Mouse (Mus musculus) embryonic facial prominence, embryonic 14.5 days (tissue): Measurements from ENCODE around the gene Ahsg. TPM values are rescaled to one million over a fixed set of nuclear protein-coding genes. Genes with fewer than 3 reads are reported as not detected.

Experiments
- ATAC-seq: fragments of 200-750 bp; cut with Nextera tagmentation; 2 replicates; pipeline ENCODE4 v1.8.0; 2017; ENCODE audit warnings: low read depth, moderate number of reproducible peaks, moderate TSS enrichment
- DNase-seq: peaks from one replicate; pipeline ENCODE4 v3.0.0-alpha.2; 2015; ENCODE audit warnings: low spot score
- H3K27ac ChIP-seq: fragments of 300-500 bp; sonication (generic); replicated peaks from 2 replicates; pipeline ENCODE4 v1.5.1; 2014; ENCODE audit warnings: low read depth, mild to moderate bottlenecking, low read length, moderate library complexity
- H3K27me3 ChIP-seq: fragments of 300-500 bp; sonication (generic); replicated peaks from 2 replicates; pipeline ENCODE4 v1.6.1; 2014; ENCODE audit warnings: low read length; ENCODE audit not compliant: control insufficient read depth, insufficient read depth
- H3K36me3 ChIP-seq: fragments of 300-500 bp; sonication (generic); 2 replicates; pipeline ENCODE4 v1.6.1; 2014; ENCODE audit warnings: low read length, mixed read lengths; ENCODE audit not compliant: control insufficient read depth, insufficient read depth
- H3K4me1 ChIP-seq: fragments of 300-500 bp; sonication (generic); 2 replicates; pipeline ENCODE4 v1.6.1; 2014; ENCODE audit warnings: antibody characterized with exemption, low read length; ENCODE audit not compliant: control insufficient read depth, insufficient read depth
- H3K4me2 ChIP-seq: fragments of 300-500 bp; sonication (generic); 2 replicates; pipeline ENCODE4 v1.6.1; 2014; ENCODE audit warnings: low read depth, mild to moderate bottlenecking, low read length, moderate library complexity, mixed read lengths
- H3K4me3 ChIP-seq: fragments of 300-500 bp; sonication (generic); 2 replicates; pipeline ENCODE4 v1.5.1; 2014; ENCODE audit warnings: low read depth, mild to moderate bottlenecking, low read length
- H3K9ac ChIP-seq: fragments of 300-500 bp; sonication (generic); 2 replicates; pipeline ENCODE4 v1.6.1; 2014; ENCODE audit warnings: low read depth, mild to moderate bottlenecking, low read length, moderate library complexity, mixed read lengths
- H3K9me3 ChIP-seq: fragments of 300-500 bp; sonication (generic); 2 replicates; pipeline ENCODE4 v1.6.1; 2016; ENCODE audit warnings: low read length; ENCODE audit not compliant: control insufficient read depth
- WGBS: fragments of 180-500 bp; shearing (Covaris S2); extraction: QIAGEN DNeasy Blood & Tissue Kit; methylation state at CpG from one replicate; pipeline ENCODE4 v1.1.7; 2014; 5-methylcytosine and 5-hydroxymethylcytosine counted together
- polyA plus RNA-seq: library from polyadenylated mRNA; unstranded; fragments of >200 nt; fragmentation: Nextera tagmentation; extraction: Ambion mirVana; gene quantifications from 2 replicates; pipeline ENCODE4 v1.2.1, GENCODE M21; 2014

Ahsg gene
- polyA plus RNA-seq, 1 experiment from 2014 or later, result not detected

- ATAC-seq, result peak; percentile 72; the same call in 1 of the 2 replicates
- 2% methylated on average over 6 of the region's 6 CpGs for WGBS
- no peaks in the 10 kb centered on the region for H3K36me3 ChIP-seq
- H3K4me2 ChIP-seq, result no peak overlapping the region
- DNase-seq, result peak; percentile 88
- no peak overlapping the region for H3K4me3 ChIP-seq
- no peak overlapping the region for H3K9ac ChIP-seq
- no peak overlapping the region for H3K27ac ChIP-seq
- H3K4me1 ChIP-seq, result peaks cover 9% of the 10 kb centered on the region
- no peaks in the 10 kb centered on the region for H3K9me3 ChIP-seq
- H3K27me3 ChIP-seq, result no peaks in the 10 kb centered on the region
These were observed 10.2 kb upstream of the Ahsg start for GRCm38 (mm10) chr16:22880900-22881299.

GRCm38 (mm10) chr16:22881487-22881886 lies 9.6 kb upstream of the Ahsg start:
- no peak for DNase-seq
- Histone ChIP-seq H3K27me3 (no peaks in the 10 kb centered on the region), H3K4me3 (no peak overlapping the region), H3K9ac (no peak overlapping the region), H3K27ac (no peak overlapping the region), H3K4me2 (no peak overlapping the region), H3K36me3 (no peaks in the 10 kb centered on the region), H3K4me1 (peaks cover 9% of the 10 kb centered on the region), H3K9me3 (no peaks in the 10 kb centered on the region)
- ATAC-seq, result no peak
- WGBS, result 53% methylated on average over 4 of the region's 4 CpGs

GRCm38 (mm10) chr16:22883441-22883840 lies 7.6 kb upstream of the Ahsg start:
- Histone ChIP-seq H3K27ac (no peak overlapping the region), H3K9me3 (no peaks in the 10 kb centered on the region), H3K4me3 (no peak overlapping the region), H3K4me1 (peaks cover 9% of the 10 kb centered on the region), H3K9ac (no peak overlapping the region), H3K36me3 (no peaks in the 10 kb centered on the region), H3K27me3 (no peaks in the 10 kb centered on the region), H3K4me2 (no peak overlapping the region)
- 67% methylated on average over 5 of the region's 5 CpGs for WGBS
- ATAC-seq, result no peak
- DNase-seq, result no peak

DNA sequence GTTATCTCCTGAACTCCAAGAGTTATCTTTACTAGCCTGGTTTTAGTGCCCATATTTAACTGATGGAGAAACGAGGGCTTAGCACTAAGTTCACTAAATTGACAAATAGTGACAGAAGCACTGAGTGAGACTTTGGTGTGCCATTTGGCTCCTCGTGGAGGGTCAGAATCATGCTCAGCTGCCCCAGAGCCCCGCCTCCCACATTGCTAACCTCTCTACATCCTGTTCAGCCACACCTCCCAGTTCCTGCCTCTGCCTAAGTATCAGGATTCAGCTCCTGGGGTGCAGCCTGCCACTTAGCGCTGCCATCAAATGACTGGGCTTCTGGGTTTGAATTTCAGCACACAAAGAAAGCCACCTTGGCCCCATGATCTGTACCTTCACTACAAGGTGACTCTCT lies 5.7 kb upstream of the Ahsg start:
- no peak overlapping the region for H3K4me3 ChIP-seq
- H3K27ac ChIP-seq, result no peak overlapping the region
- DNase-seq (peak; percentile 19), ATAC-seq (no peak)
- H3K36me3 ChIP-seq, result no peaks in the 10 kb centered on the region
- H3K4me1 ChIP-seq, result peaks cover 9% of the 10 kb centered on the region
- H3K27me3 ChIP-seq, result no peaks in the 10 kb centered on the region
- WGBS, result 37% methylated on average over 4 of the region's 4 CpGs
- no peak overlapping the region for H3K9ac ChIP-seq
- H3K4me2 ChIP-seq, result no peak overlapping the region
- no peaks in the 10 kb centered on the region for H3K9me3 ChIP-seq

DNA sequence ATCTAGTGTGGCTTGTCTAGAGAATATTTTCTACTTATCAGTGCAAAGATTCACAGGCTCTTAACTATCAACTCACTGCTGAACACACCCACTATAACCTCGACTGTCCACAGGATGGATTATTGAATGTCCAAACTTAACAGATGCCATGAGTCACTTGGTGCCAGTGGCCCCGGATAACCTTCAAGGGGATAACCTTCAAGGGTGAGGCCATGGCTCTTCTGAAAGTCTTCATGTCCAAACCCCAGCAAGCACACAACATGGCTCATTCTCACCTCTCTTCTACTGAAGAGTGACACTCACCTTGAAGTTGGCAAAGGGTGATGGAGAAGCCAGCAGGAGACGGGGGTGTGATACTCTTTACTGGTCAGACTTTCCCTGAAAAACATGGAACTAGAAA lies 4.4 kb upstream of the Ahsg start:
- Histone ChIP-seq H3K9ac (no peak overlapping the region), H3K9me3 (no peaks in the 10 kb centered on the region), H3K27ac (no peak overlapping the region), H3K4me1 (no peaks in the 10 kb centered on the region), H3K4me3 (no peak overlapping the region), H3K4me2 (no peak overlapping the region), H3K27me3 (no peaks in the 10 kb centered on the region), H3K36me3 (no peaks in the 10 kb centered on the region)
- ATAC-seq (no peak), DNase-seq (no peak)
- WGBS, result 77% methylated on average over 3 of the region's 3 CpGs

DNA sequence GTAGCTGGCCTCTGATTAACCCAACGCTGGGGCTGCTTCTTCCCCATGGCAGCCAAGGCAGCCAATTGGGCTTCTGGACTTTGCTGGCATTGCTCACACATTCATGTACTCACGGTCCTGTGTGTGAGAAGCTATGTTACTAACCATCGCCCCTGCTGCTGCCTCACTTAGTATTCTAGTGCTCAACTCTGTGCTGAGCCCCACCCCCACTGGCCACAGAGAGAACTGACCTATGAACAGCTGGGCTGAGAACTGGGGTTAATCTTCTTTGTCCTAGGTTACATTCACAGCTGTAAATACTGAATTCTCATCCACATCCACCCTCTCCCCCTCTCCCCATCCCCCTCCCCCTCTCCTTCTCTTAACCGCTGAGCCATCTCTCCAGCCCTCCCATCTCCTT lies 2.2 kb upstream of the Ahsg start:
- Histone ChIP-seq H3K9me3 (no peaks in the 10 kb centered on the region), H3K9ac (no peak overlapping the region), H3K4me1 (no peaks in the 10 kb centered on the region), H3K36me3 (no peaks in the 10 kb centered on the region), H3K27ac (no peak overlapping the region), H3K4me2 (no peak overlapping the region), H3K27me3 (no peaks in the 10 kb centered on the region), H3K4me3 (no peak overlapping the region)
- DNase-seq (no peak), ATAC-seq (no peak)
- 84% methylated on average over 4 of the region's 4 CpGs for WGBS

DNA sequence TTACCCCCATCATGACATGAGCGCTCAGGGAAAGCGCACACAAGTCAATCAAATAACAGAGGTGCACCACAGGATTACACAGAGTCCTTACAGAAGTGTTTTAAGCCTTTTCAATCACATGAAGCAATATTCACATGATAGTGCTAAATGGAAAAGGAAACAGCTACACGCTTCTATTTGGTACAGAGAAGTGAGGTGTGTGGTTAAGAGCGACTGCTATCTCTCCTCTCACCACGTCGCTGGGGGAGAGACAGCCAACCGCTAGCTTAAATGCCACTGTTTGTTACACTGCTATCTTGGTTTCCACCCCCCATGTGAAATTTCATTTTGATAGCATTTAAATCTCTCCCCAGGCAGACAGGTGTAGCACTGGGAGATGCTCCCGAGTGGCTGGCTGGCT lies 1.4 kb upstream of the Ahsg start:
- 84% methylated on average over 8 of the region's 8 CpGs for WGBS
- H3K36me3 ChIP-seq, result no peaks in the 10 kb centered on the region
- H3K4me1 ChIP-seq, result no peaks in the 10 kb centered on the region
- H3K4me2 ChIP-seq, result no peak overlapping the region
- H3K9ac ChIP-seq, result no peak overlapping the region
- H3K27ac ChIP-seq, result no peak overlapping the region
- no peak overlapping the region for H3K4me3 ChIP-seq
- H3K27me3 ChIP-seq, result no peaks in the 10 kb centered on the region
- ATAC-seq (no peak), DNase-seq (no peak)
- no peaks in the 10 kb centered on the region for H3K9me3 ChIP-seq

- no peak overlapping the region for H3K9ac ChIP-seq
- DNase-seq (no peak), ATAC-seq (no peak)
- H3K27ac ChIP-seq, result no peak overlapping the region
- no peaks in the 10 kb centered on the region for H3K9me3 ChIP-seq
- no peaks in the 10 kb centered on the region for H3K27me3 ChIP-seq
- no peak overlapping the region for H3K4me3 ChIP-seq
- 91% methylated on average over 8 of the region's 8 CpGs for WGBS
- H3K4me1 ChIP-seq, result no peaks in the 10 kb centered on the region
- no peak overlapping the region for H3K4me2 ChIP-seq
- no peaks in the 10 kb centered on the region for H3K36me3 ChIP-seq
These were observed 667 bp downstream of the Ahsg start for GRCm38 (mm10) chr16:22891733-22892154.

DNA sequence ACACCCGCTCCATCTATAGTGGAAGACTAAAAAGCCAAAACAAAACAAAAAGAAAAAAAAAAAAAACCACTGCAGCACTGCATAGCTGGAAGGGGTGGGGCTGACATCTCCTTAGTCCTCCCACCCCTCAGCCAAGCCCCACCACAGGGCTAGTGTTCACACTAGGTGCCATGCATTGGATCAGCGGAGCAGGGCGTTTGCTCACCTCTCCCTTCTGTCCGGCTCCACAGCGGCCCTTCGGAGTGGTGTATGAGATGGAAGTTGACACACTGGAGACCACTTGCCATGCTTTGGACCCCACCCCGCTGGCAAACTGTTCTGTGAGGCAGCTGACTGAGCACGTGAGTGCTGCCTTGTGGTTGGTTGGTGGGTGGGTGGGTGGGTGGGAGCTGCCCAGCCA lies 3.0 kb downstream of the Ahsg start:
- Histone ChIP-seq H3K27me3 (no peaks in the 10 kb centered on the region), H3K9ac (no peak overlapping the region), H3K4me2 (no peak overlapping the region), H3K27ac (no peak overlapping the region), H3K4me1 (no peaks in the 10 kb centered on the region), H3K36me3 (no peaks in the 10 kb centered on the region), H3K4me3 (no peak overlapping the region), H3K9me3 (no peaks in the 10 kb centered on the region)
- no peak for ATAC-seq
- 64% methylated on average over 4 of the region's 8 CpGs for WGBS
- no peak for DNase-seq
